Mouse (Mus musculus): ENCODE data around the gene Fance. TPM values are rescaled to one million over a fixed set of nuclear protein-coding genes. Genes with fewer than 3 reads are reported as not detected.
A peak's percentile ranks its signal among the peaks of the same experiment; 100 is the strongest.
"Not testable (repeated sequence)": the region's sequence is repeated elsewhere in the genome, so short reads cannot be mapped to it uniquely, and the experiment has no call there.

Fance gene
- polyA plus RNA-seq, 1 experiment from 2014 or later, result 31.6 TPM

GRCm38 (mm10) chr17:28315611-28316160 is 2.4 kb downstream of the Fance start:
- peaks cover 49% of the 10 kb centered on the region for H3K36me3 ChIP-seq (replicated peaks)
- no peak for DNase-seq (ENCODE audit: extremely low spot score, low spot score)

GRCm38 (mm10) chr17:28316476-28316875 is 3.2 kb downstream of the Fance start:
- Histone ChIP-seq H3K4me3 (no peak overlapping the region), H3K27ac (no peak overlapping the region), H3K36me3 (replicated peaks) (peaks cover 56% of the 10 kb centered on the region), H3K27me3 (ENCODE audit: poor library complexity, severe bottlenecking) (no peaks in the 10 kb centered on the region), H3K9me3 (no peaks in the 10 kb centered on the region), H3K4me1 (peaks cover 45% of the 10 kb centered on the region)
- 87% methylated on average over 9 of the region's 9 CpGs for WGBS
- no peak for DNase-seq (ENCODE audit: extremely low spot score, low spot score)

More at GRCm38 (mm10) chr17:28315611-28316160, 2.4 kb downstream of the Fance start:
- Histone ChIP-seq H3K27ac (0 out of 2 replicates have a peak overlapping the region, but pooled peaks have one; percentile 3), H3K27me3 (ENCODE audit: poor library complexity, severe bottlenecking) (no peaks in the 10 kb centered on the region), H3K4me3 (peak overlapping the region; percentile 0; the same call in 1 of the 2 replicates), H3K9me3 (no peaks in the 10 kb centered on the region), H3K4me1 (peaks cover 45% of the 10 kb centered on the region)
- 84% methylated on average over 20 of the region's 20 CpGs for WGBS

GRCm38 (mm10) chr17:28317091-28317490 is 3.8 kb downstream of the Fance start:
- H3K27ac ChIP-seq, result peak overlapping the region; percentile 46; the same call in 1 of the 2 replicates
- H3K4me1 ChIP-seq, result peaks cover 45% of the 10 kb centered on the region
- H3K36me3 ChIP-seq (replicated peaks), result peaks cover 61% of the 10 kb centered on the region
- WGBS, result 63% methylated on average over 8 of the region's 8 CpGs
- DNase-seq (ENCODE audit: extremely low spot score, low spot score), result no peak
- H3K27me3 ChIP-seq (ENCODE audit: poor library complexity, severe bottlenecking), result no peaks in the 10 kb centered on the region
- H3K4me3 ChIP-seq, result no peak overlapping the region
- H3K9me3 ChIP-seq, result no peaks in the 10 kb centered on the region

- WGBS, result 87% methylated on average over 9 of the region's 9 CpGs
- H3K36me3 ChIP-seq (replicated peaks), result peaks cover 68% of the 10 kb centered on the region
- H3K27ac ChIP-seq, result no peak overlapping the region
These were observed 4.4 kb downstream of the Fance start for GRCm38 (mm10) chr17:28317725-28318124.

GRCm38 (mm10) chr17:28321700-28322099 is 8.4 kb downstream of the Fance start:
- no peak for DNase-seq (ENCODE audit: extremely low spot score, low spot score)
- Histone ChIP-seq H3K9me3 (peaks cover 6% of the 10 kb centered on the region; the same call in 1 of the 2 replicates), H3K4me3 (no peak overlapping the region), H3K27me3 (ENCODE audit: poor library complexity, severe bottlenecking) (no peaks in the 10 kb centered on the region), H3K36me3 (replicated peaks) (peaks cover 91% of the 10 kb centered on the region), H3K27ac (no peak overlapping the region), H3K4me1 (peaks cover 11% of the 10 kb centered on the region)
- 95% methylated on average over 4 of the region's 4 CpGs for WGBS

More at GRCm38 (mm10) chr17:28317725-28318124, 4.4 kb downstream of the Fance start:
- H3K27me3 ChIP-seq (ENCODE audit: poor library complexity, severe bottlenecking), result no peaks in the 10 kb centered on the region
- peaks cover 41% of the 10 kb centered on the region for H3K4me1 ChIP-seq
- no peaks in the 10 kb centered on the region for H3K9me3 ChIP-seq
- no peak for DNase-seq (ENCODE audit: extremely low spot score, low spot score)
- H3K4me3 ChIP-seq, result no peak overlapping the region

GRCm38 (mm10) chr17:28323786-28324185 is 10.5 kb downstream of the Fance start:
- Histone ChIP-seq H3K9me3 (peaks cover 6% of the 10 kb centered on the region; the same call in 1 of the 2 replicates), H3K27ac (no peak overlapping the region), H3K36me3 (replicated peaks) (peaks cover 71% of the 10 kb centered on the region), H3K27me3 (ENCODE audit: poor library complexity, severe bottlenecking) (no peaks in the 10 kb centered on the region), H3K4me3 (no peak overlapping the region), H3K4me1 (peaks cover 20% of the 10 kb centered on the region)
- WGBS, result 91% methylated on average over 8 of the region's 8 CpGs
- DNase-seq (ENCODE audit: extremely low spot score, low spot score), result no peak

- H3K27ac ChIP-seq; H3K27me3 ChIP-seq (ENCODE audit: poor library complexity, severe bottlenecking); H3K9me3 ChIP-seq; DNase-seq (ENCODE audit: extremely low spot score, low spot score); H3K4me3 ChIP-seq: not testable (repeated sequence)
- WGBS, result 92% methylated on average over 7 of the region's 7 CpGs
- Histone ChIP-seq H3K4me1 (peaks cover 24% of the 10 kb centered on the region), H3K36me3 (replicated peaks) (peaks cover 72% of the 10 kb centered on the region)
These were observed 11.1 kb downstream of the Fance start for GRCm38 (mm10) chr17:28324416-28324815.

- Histone ChIP-seq H3K4me1 (peaks cover 36% of the 10 kb centered on the region), H3K36me3 (replicated peaks) (peaks cover 74% of the 10 kb centered on the region), H3K4me3 (no peak overlapping the region), H3K27me3 (ENCODE audit: poor library complexity, severe bottlenecking) (no peaks in the 10 kb centered on the region), H3K27ac (no peak overlapping the region), H3K9me3 (peaks cover 6% of the 10 kb centered on the region; the same call in 1 of the 2 replicates)
- WGBS, result 92% methylated on average over 8 of the region's 8 CpGs
- no peak for DNase-seq (ENCODE audit: extremely low spot score, low spot score)
These were observed 12.4 kb downstream of the Fance start for GRCm38 (mm10) chr17:28325751-28326150.

- WGBS, result 84% methylated on average over 3 of the region's 3 CpGs
- peaks cover 6% of the 10 kb centered on the region; the same call in 1 of the 2 replicates for H3K9me3 ChIP-seq
- DNase-seq (ENCODE audit: extremely low spot score, low spot score), result no peak
- H3K27ac ChIP-seq, result peak overlapping the region; percentile 99
- H3K27me3 ChIP-seq (ENCODE audit: poor library complexity, severe bottlenecking), result no peaks in the 10 kb centered on the region
- H3K4me1 ChIP-seq, result peaks cover 48% of the 10 kb centered on the region
- H3K4me3 ChIP-seq, result peak overlapping the region; percentile 99; the same call in 1 of the 2 replicates
- peaks cover 76% of the 10 kb centered on the region for H3K36me3 ChIP-seq (replicated peaks)
These were observed 13.6 kb downstream of the Fance start for GRCm38 (mm10) chr17:28326951-28327350.

- H3K36me3 ChIP-seq (replicated peaks), result peaks cover 76% of the 10 kb centered on the region
- DNase-seq (ENCODE audit: extremely low spot score, low spot score), result no peak
- 8% methylated on average over 22 of the region's 22 CpGs for WGBS
- H3K4me1 ChIP-seq, result peaks cover 56% of the 10 kb centered on the region
- H3K4me3 ChIP-seq, result peak overlapping the region; percentile 99
- peak overlapping the region; percentile 99 for H3K27ac ChIP-seq
- H3K9me3 ChIP-seq, result peaks cover 6% of the 10 kb centered on the region; the same call in 1 of the 2 replicates
- no peaks in the 10 kb centered on the region for H3K27me3 ChIP-seq (ENCODE audit: poor library complexity, severe bottlenecking)
These were observed 14.5 kb downstream of the Fance start for GRCm38 (mm10) chr17:28327673-28328325.

- Histone ChIP-seq H3K36me3 (replicated peaks) (peaks cover 78% of the 10 kb centered on the region), H3K4me3 (peak within 1 kb of the TSS; percentile 99), H3K9me3 (peaks cover 6% of the 10 kb centered on the region; the same call in 1 of the 2 replicates), H3K4me1 (peaks cover 63% of the 10 kb centered on the region), H3K27me3 (ENCODE audit: poor library complexity, severe bottlenecking) (no peaks in the 10 kb centered on the region), H3K27ac (peak within 1 kb of the TSS; percentile 99)
- peak; percentile 96 for DNase-seq (ENCODE audit: extremely low spot score, low spot score)
- WGBS, result under 1% methylated on average over 67 of the region's 67 CpGs
These were observed 15.1 kb downstream of the Fance start, which contains the start of gene Rpl10a for GRCm38 (mm10) chr17:28328366-28328928. TSS of gene Rpl10a (plus strand) at chr17:28328471.

GRCm38 (mm10) chr17:28328946-28329345 is 15.6 kb downstream of the Fance start:
- Histone ChIP-seq H3K27me3 (ENCODE audit: poor library complexity, severe bottlenecking) (no peaks in the 10 kb centered on the region), H3K36me3 (replicated peaks) (peaks cover 78% of the 10 kb centered on the region), H3K9me3 (peaks cover 6% of the 10 kb centered on the region; the same call in 1 of the 2 replicates), H3K4me3 (peak overlapping the region; percentile 99), H3K27ac (peak overlapping the region; percentile 99), H3K4me1 (peaks cover 68% of the 10 kb centered on the region)
- peak; percentile 37 for DNase-seq (ENCODE audit: extremely low spot score, low spot score)
- WGBS, result under 1% methylated on average over 25 of the region's 25 CpGs
